Comparison of ENCODE assay signal across 24 mouse cellular contexts in genomic region chr13:113680646-113681045, GRCm38 (mm10). TPM values are rescaled to one million over a fixed set of nuclear protein-coding genes. Genes with fewer than 3 reads are reported as not detected.
"Had no signal": no experiment of that assay in that cellular context is flagged by ENCODE, and none has a peak within 500 bp of the region (broad histone marks: within the 10 kb centered on the region; RNA-seq: fewer than 3 reads in every experiment).

No protein-coding gene starts in this region.

- H3K27ac ChIP-seq: gastrocnemius, adult 2 months; heart, adult 2 months; hindbrain, embryonic 10.5 days; hindbrain, embryonic 12.5 days; hindbrain, embryonic 14.5 days; intestine, embryonic 15.5 days; left cerebral cortex, adult 2 months; limb, embryonic 10.5 days; limb, embryonic 12.5 days; liver, embryonic 13.5 days; liver, embryonic 15.5 days had no signal

- H3K4me3 ChIP-seq: gastrocnemius, adult 2 months; heart, adult 2 months; heart, embryonic 12.5 days; hindbrain, embryonic 10.5 days; hindbrain, embryonic 12.5 days; intestine, embryonic 15.5 days; left cerebral cortex, adult 2 months; limb, embryonic 10.5 days; limb, embryonic 12.5 days; liver, embryonic 13.5 days; liver, embryonic 15.5 days had no signal

- DNase-seq: gastrocnemius, adult 2 months; gastrocnemius, postnatal 10 days; gastrocnemius, postnatal 25 days; heart, adult 2 months; heart, postnatal 10 days; heart, postnatal 4 days; kidney, adult 18-20 months; kidney, adult 8-10 months; kidney, postnatal 10 days; kidney, postnatal 25 days; kidney, postnatal 4 days; liver; liver, embryonic 13.5 days; liver, postnatal 0 days had no signal

RNA-seq across cellular contexts. Expression of gene Hspb3, which starts 17.2 kb away (rescaled TPM):
- total RNA-seq: granulocyte monocyte progenitor cell, adult 5-6 weeks had no signal
